Mouse (Mus musculus) CH12.LX (cell line): ENCODE measurements around the gene Gm38119. TPM values are rescaled to one million over a fixed set of nuclear protein-coding genes. Genes with fewer than 3 reads are reported as not detected.

ENCODE experiments used
- DNase-seq: peaks from one replicate; pipeline ENCODE4 v3.0.0-alpha.2; 2013; ENCODE audit errors: extremely low read depth
- H3K27ac ChIP-seq: 2 replicates; pipeline ENCODE4 v1.5.1; 2012; ENCODE audit warnings: low read depth, mild to moderate bottlenecking, control low read depth, moderate library complexity; ENCODE audit not compliant: insufficient read depth
- H3K27me3 ChIP-seq: replicated peaks from 2 replicates; pipeline ENCODE3; 2012; ENCODE audit warnings: inconsistent platforms
- H3K36me3 ChIP-seq, 2 experiments: replicated peaks in 1 of 2; 2 replicates each; pipeline versions ENCODE3 to v1.6.1; 2012; ENCODE audit warnings: inconsistent platforms in 1 of 2, low read length in 1 of 2, mild to moderate bottlenecking in 1 of 2, mixed read lengths in 1 of 2, moderate library complexity in 1 of 2; ENCODE audit not compliant: control insufficient read depth in 1 of 2, insufficient read depth in 1 of 2
- H3K4me1 ChIP-seq, 2 experiments: 2 replicates each; pipeline ENCODE4 v1.6.1; 2012; ENCODE audit warnings: inconsistent platforms in 1 of 2, moderate library complexity in 1 of 2; ENCODE audit not compliant: insufficient read depth in 2 of 2, control insufficient read depth in 1 of 2
- H3K4me2 ChIP-seq: 2 replicates; pipeline ENCODE4 v1.6.1; 2012; ENCODE audit warnings: low read depth, mild to moderate bottlenecking, control low read depth; ENCODE audit not compliant: poor library complexity, insufficient read depth, severe bottlenecking
- H3K4me3 ChIP-seq, 3 experiments: fragments of 150-350 bp in 1 of 3; sonication (generic) in 1 of 3; replicated peaks in 1 of 3; 2 replicates each; pipeline versions ENCODE3 to v1.5.1; 2011 to 2012; ENCODE audit warnings: low read depth in 2 of 3, low read length in 2 of 3, mild to moderate bottlenecking in 2 of 3, moderate library complexity in 2 of 3, control low read depth in 1 of 3, improper control_type of control experiment in 1 of 3, inconsistent platforms in 1 of 3, mixed read lengths in 1 of 3; ENCODE audit not compliant: poor library complexity in 1 of 3
- H3K79me2 ChIP-seq: replicated peaks from 2 replicates; pipeline ENCODE4 v1.6.1; 2012; ENCODE audit warnings: mild to moderate bottlenecking, moderate library complexity; ENCODE audit not compliant: control insufficient read depth, poor library complexity, insufficient read depth, severe bottlenecking; ENCODE audit errors: extremely low read depth
- H3K9ac ChIP-seq: 2 replicates; pipeline ENCODE4 v1.6.1; 2012; ENCODE audit warnings: low read depth, mild to moderate bottlenecking, control low read depth, moderate library complexity; ENCODE audit not compliant: insufficient read depth
- H3K9me3 ChIP-seq: replicated peaks from 2 replicates; pipeline ENCODE3; 2012; ENCODE audit warnings: low read length, inconsistent platforms, mixed read lengths
- CHD1 ChIP-seq: IDR thresholded peaks from 2 replicates; pipeline ENCODE4 v1.6.1; 2012; ENCODE audit warnings: low read depth, low read length, improper control_type of control experiment, inconsistent platforms
- CHD2 ChIP-seq: IDR thresholded peaks from 2 replicates; pipeline ENCODE4 v1.6.1; 2011; ENCODE audit warnings: low read length, improper control_type of control experiment
- CTCF ChIP-seq, 2 experiments: IDR thresholded peaks in 1 of 2; conservative IDR thresholded peaks in 1 of 2; 2 replicates each; pipeline ENCODE4 v1.5.1; 2011 to 2012; ENCODE audit warnings: low read depth in 2 of 2, low read length in 2 of 2, improper control_type of control experiment in 1 of 2, inconsistent platforms in 1 of 2, mild to moderate bottlenecking in 1 of 2, moderate library complexity in 1 of 2
- EP300 ChIP-seq: IDR thresholded peaks from 2 replicates; pipeline ENCODE4 v1.6.1; 2011; ENCODE audit warnings: low read length, improper control_type of control experiment
- GABPA ChIP-seq: IDR thresholded peaks from 2 replicates; pipeline ENCODE4 v1.6.1; 2012; ENCODE audit warnings: low read depth, low read length, improper control_type of control experiment, inconsistent platforms; ENCODE audit not compliant: insufficient replicate concordance
- IRF4 ChIP-seq: IDR thresholded peaks from 2 replicates; pipeline ENCODE4 v1.6.1; 2014; ENCODE audit warnings: low read depth, mild to moderate bottlenecking, inconsistent platforms, low read length, improper control_type of control experiment
- JUN ChIP-seq: IDR thresholded peaks from 2 replicates; pipeline ENCODE4 v1.6.1; 2011; ENCODE audit warnings: low read depth, mild to moderate bottlenecking, low read length, improper control_type of control experiment, moderate library complexity; ENCODE audit not compliant: insufficient read depth
- JUND ChIP-seq: conservative IDR thresholded peaks from 2 replicates; pipeline ENCODE4 v1.6.1; 2011; ENCODE audit warnings: low read depth, low read length, improper control_type of control experiment
- MAFK ChIP-seq: IDR thresholded peaks from 2 replicates; pipeline ENCODE4 v1.6.1; 2011; ENCODE audit warnings: low read length, improper control_type of control experiment; ENCODE audit not compliant: insufficient replicate concordance
- MAX ChIP-seq: IDR thresholded peaks from 2 replicates; pipeline ENCODE4 v1.6.1; 2011; ENCODE audit warnings: low read length, improper control_type of control experiment
- MAZ ChIP-seq: IDR thresholded peaks from 2 replicates; pipeline ENCODE4 v1.6.1; 2012; ENCODE audit warnings: low read depth, mild to moderate bottlenecking, inconsistent platforms, low read length, improper control_type of control experiment, moderate library complexity
- MEF2A ChIP-seq: IDR thresholded peaks from 2 replicates; pipeline ENCODE4 v1.6.1; 2014; ENCODE audit warnings: low read depth, mild to moderate bottlenecking, inconsistent platforms, low read length, improper control_type of control experiment, borderline replicate concordance
- NRF1 ChIP-seq: IDR thresholded peaks from 2 replicates; pipeline ENCODE4 v1.6.1; 2014; ENCODE audit warnings: low read depth, mild to moderate bottlenecking, inconsistent platforms, low read length, improper control_type of control experiment, moderate library complexity
- PAX5 ChIP-seq: IDR thresholded peaks from 2 replicates; pipeline ENCODE4 v1.6.1; 2012; ENCODE audit warnings: low read length, inconsistent platforms, mixed read lengths
- POLR2A ChIP-seq: IDR thresholded peaks from 2 replicates; pipeline ENCODE4 v1.6.1; 2011; ENCODE audit warnings: low read depth, mild to moderate bottlenecking, improper control_type of control experiment, low read length
- POLR2AphosphoS2 ChIP-seq: IDR thresholded peaks from 2 replicates; pipeline ENCODE4 v1.6.1; 2011; ENCODE audit warnings: low read depth, low read length, improper control_type of control experiment
- RAD21 ChIP-seq: IDR thresholded peaks from 2 replicates; pipeline ENCODE4 v1.6.1; 2011; ENCODE audit warnings: low read depth, mild to moderate bottlenecking, low read length, improper control_type of control experiment, moderate library complexity
- SMC3 ChIP-seq: IDR thresholded peaks from 2 replicates; pipeline ENCODE4 v1.6.1; 2011; ENCODE audit warnings: low read depth, low read length, improper control_type of control experiment
- TBP ChIP-seq: conservative IDR thresholded peaks from 2 replicates; pipeline ENCODE4 v1.6.1; 2011; ENCODE audit warnings: low read depth, low read length, improper control_type of control experiment
- TCF12 ChIP-seq: IDR thresholded peaks from 2 replicates; pipeline ENCODE4 v1.6.1; 2014; ENCODE audit warnings: low read depth, mild to moderate bottlenecking, inconsistent platforms, low read length, improper control_type of control experiment
- USF1 ChIP-seq: IDR thresholded peaks from 2 replicates; pipeline ENCODE4 v1.6.1; 2014; ENCODE audit warnings: low read depth, mild to moderate bottlenecking, inconsistent platforms, low read length, improper control_type of control experiment
- USF2 ChIP-seq: conservative IDR thresholded peaks from 2 replicates; pipeline ENCODE4 v1.6.1; 2011; ENCODE audit warnings: low read depth, low read length, improper control_type of control experiment
- ZC3H11A ChIP-seq: IDR thresholded peaks from 2 replicates; pipeline ENCODE4 v1.6.1; 2012; ENCODE audit warnings: low read depth, mild to moderate bottlenecking, inconsistent platforms, low read length, improper control_type of control experiment
- ZKSCAN1 ChIP-seq: IDR thresholded peaks from 2 replicates; pipeline ENCODE4 v1.6.1; 2012; ENCODE audit warnings: low read depth, inconsistent platforms, low read length, improper control_type of control experiment, borderline replicate concordance
- ZMIZ1 ChIP-seq: IDR thresholded peaks from 2 replicates; pipeline ENCODE4 v1.6.1; 2012; ENCODE audit warnings: low read depth, mild to moderate bottlenecking, inconsistent platforms, low read length, improper control_type of control experiment
- dilution Hi-C: fragments of 300-500 bp; cut with MboI; formaldehyde crosslinking; loops from 2 replicates; pipeline ENCODE4 v1.14.3; 2020; ENCODE audit warnings: low sequenced_read_pairs; ENCODE audit not compliant: extremely low pct_unique_long_range_greater_than_20kb, extremely low pct_ligation_motif_present
- in situ Hi-C: fragments of 300-500 bp; cut with MboI; formaldehyde crosslinking; loops from 3 replicates; pipeline ENCODE4 v1.14.3; 2019; ENCODE audit warnings: low sequenced_read_pairs, low pct_ligation_motif_present, low pct_unique_long_range_greater_than_20kb, mixed read lengths
- polyA plus RNA-seq: library from polyadenylated mRNA; unstranded; fragments of >175 nt; gene quantifications from 2 replicates; pipeline ENCODE4 v1.2.1, GENCODE M21; 2012; ENCODE audit warnings: low read depth; ENCODE audit not compliant: insufficient read length
- total RNA-seq, 2 experiments: library from RNA; depleted of rRNA; stranded (reverse); fragments of 300-350 nt in 1 of 2; fragments of >200 nt in 1 of 2; gene quantifications; 2 replicates each; pipeline ENCODE4 v1.2.3; 2012 to 2014

Gene Gm38119
- not detected in 2 replicates for total RNA-seq (2012; rRNA removed)
- not detected in 2 replicates for total RNA-seq (2014; rRNA removed)
- not detected in 2 replicates for polyA plus RNA-seq

DNA sequence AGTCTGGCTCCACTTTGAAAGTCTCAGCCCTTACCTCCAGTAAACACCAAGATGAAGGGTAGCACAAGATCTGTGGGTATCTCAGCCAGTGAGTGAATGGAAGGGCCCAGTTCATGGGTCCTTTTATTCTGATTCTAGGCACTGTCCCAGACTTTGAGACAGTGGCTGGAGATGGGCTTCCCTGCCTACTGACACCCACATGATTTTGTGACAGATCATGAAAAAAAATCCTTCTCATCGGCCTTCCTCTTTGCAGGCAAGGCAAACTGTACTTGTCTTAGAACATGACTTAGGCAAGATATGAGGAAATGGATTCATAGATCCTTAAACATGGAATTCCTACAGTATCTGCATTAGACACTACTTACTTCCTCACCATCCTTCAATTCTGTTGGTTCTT is at the start of gene Gm38119:
Gene Gm38119, minus strand, starts transcription at position 101 of the 400 bp plus-strand sequence.
- Histone ChIP-seq H3K4me3 (no peak within 1 kb of the TSS), H3K4me2 (no peak within 1 kb of the TSS), H3K4me1 (no peaks in the 10 kb centered on the region), H3K27ac (no peak within 1 kb of the TSS), H3K36me3 (no peaks in the 10 kb centered on the region), H3K27me3 (no peaks in the 10 kb centered on the region), H3K9me3 (no peaks in the 10 kb centered on the region), H3K79me2 (no peaks in the 10 kb centered on the region), H3K9ac (no peak within 1 kb of the TSS)
- in situ Hi-C loops = no loop called here
- no peak for TF ChIP-seq MAFK
- TF ChIP-seq SMC3 = no peak
- no peak for TF ChIP-seq USF1
- no peak for TF ChIP-seq MAZ
- TF ChIP-seq CHD1 = no peak
- TF ChIP-seq TCF12 = no peak
- no peak for TF ChIP-seq POLR2A
- no peak for TF ChIP-seq POLR2AphosphoS2
- TF ChIP-seq PAX5 = no peak
- TF ChIP-seq JUND = no peak
- no peak for TF ChIP-seq NRF1
- no peak for TF ChIP-seq IRF4
- TF ChIP-seq JUN = no peak
- no peak for TF ChIP-seq TBP
- TF ChIP-seq CHD2 = no peak
- no peak for TF ChIP-seq MEF2A
- no peak for TF ChIP-seq ZKSCAN1
- no peak for TF ChIP-seq RAD21
- TF ChIP-seq GABPA = no peak
- TF ChIP-seq USF2 = no peak
- dilution Hi-C loops = no loop called here
- DNase-seq = no peak

- Histone ChIP-seq H3K36me3 (no peaks in the 10 kb centered on the region), H3K9me3 (no peaks in the 10 kb centered on the region)
- TF ChIP-seq EP300 (no peak), ZC3H11A (no peak), CTCF (conservative IDR thresholded peaks at IDR 0.05 in 1 of 2, IDR thresholded peaks at IDR 0.05 in 1 of 2; ENCODE audit: low read depth in 2 of 2, low read length in 2 of 2) (no peak), ZKSCAN1 (no peak), CHD2 (no peak), RAD21 (no peak), USF1 (no peak), MAFK (no peak), CHD1 (no peak), PAX5 (no peak), MAX (no peak), ZMIZ1 (no peak)
- TF ChIP-seq, all 38 proteins: peak for 0
- H3K4me3 ChIP-seq = no peak within 1 kb of the TSS
- H3K27me3 ChIP-seq = no peaks in the 10 kb centered on the region
- H3K4me1 ChIP-seq = no peaks in the 10 kb centered on the region
- dilution Hi-C loops (no loop called here), in situ Hi-C loops (no loop called here)
- H3K4me2 ChIP-seq = no peak within 1 kb of the TSS
- no peak within 1 kb of the TSS for H3K9ac ChIP-seq
- no peak for DNase-seq
- H3K27ac ChIP-seq = no peak within 1 kb of the TSS
- no peaks in the 10 kb centered on the region for H3K79me2 ChIP-seq
These were observed 39.9 kb upstream of the Gm38119 start, which contains the start of gene Lce1i for GRCm38 (mm10) chr3:92778799-92779198. Lce1i (minus strand) TSS chr3:92778899.
